Mouse (Mus musculus) hindbrain, embryonic 10.5 days (tissue): Measurements from ENCODE around the gene Pcbp1. TPM values are rescaled to one million over a fixed set of nuclear protein-coding genes. Genes with fewer than 3 reads are reported as not detected.

Experiments used
- DNase-seq: peaks from one replicate; pipeline ENCODE4 v3.0.0-alpha.2; 2017; ENCODE audit warnings: low spot score
- H3K27ac ChIP-seq: fragments of 300-500 bp; sonication (generic); 2 replicates; pipeline ENCODE4 v1.5.1; 2016; ENCODE audit warnings: mild to moderate bottlenecking, moderate library complexity
- H3K27me3 ChIP-seq: fragments of 300-500 bp; sonication (generic); 2 replicates; pipeline ENCODE4 v1.6.1; 2016; ENCODE audit warnings: mild to moderate bottlenecking; ENCODE audit not compliant: poor library complexity, insufficient read depth, severe bottlenecking
- H3K36me3 ChIP-seq: fragments of 300-500 bp; sonication (generic); 2 replicates; pipeline ENCODE4 v1.6.1; 2016; ENCODE audit warnings: mild to moderate bottlenecking, moderate library complexity
- H3K4me1 ChIP-seq: fragments of 300-500 bp; sonication (generic); replicated peaks from 2 replicates; pipeline ENCODE4 v1.6.1; 2016; ENCODE audit warnings: mild to moderate bottlenecking
- H3K4me3 ChIP-seq: fragments of 300-500 bp; sonication (generic); 2 replicates; pipeline ENCODE4 v1.5.1; 2016; ENCODE audit warnings: mild to moderate bottlenecking, moderate library complexity
- H3K9me3 ChIP-seq: fragments of 300-500 bp; sonication (generic); 2 replicates; pipeline ENCODE4 v1.6.1; 2016; ENCODE audit warnings: mild to moderate bottlenecking, moderate library complexity
- WGBS: fragments of 180-500 bp; shearing (Covaris S2); methylation state at CpG from one replicate; pipeline ENCODE4 v1.1.7; 2016; 5-methylcytosine and 5-hydroxymethylcytosine counted together
- polyA plus RNA-seq: library from polyadenylated mRNA; unstranded; fragments of >200 nt; fragmentation: Nextera tagmentation; extraction: Ambion mirVana; gene quantifications from 2 replicates; pipeline ENCODE4 v1.2.1, GENCODE M21; 2016

Gene Pcbp1
- polyA plus RNA-seq, 1 experiment from 2014 or later: 520 TPM

DNA sequence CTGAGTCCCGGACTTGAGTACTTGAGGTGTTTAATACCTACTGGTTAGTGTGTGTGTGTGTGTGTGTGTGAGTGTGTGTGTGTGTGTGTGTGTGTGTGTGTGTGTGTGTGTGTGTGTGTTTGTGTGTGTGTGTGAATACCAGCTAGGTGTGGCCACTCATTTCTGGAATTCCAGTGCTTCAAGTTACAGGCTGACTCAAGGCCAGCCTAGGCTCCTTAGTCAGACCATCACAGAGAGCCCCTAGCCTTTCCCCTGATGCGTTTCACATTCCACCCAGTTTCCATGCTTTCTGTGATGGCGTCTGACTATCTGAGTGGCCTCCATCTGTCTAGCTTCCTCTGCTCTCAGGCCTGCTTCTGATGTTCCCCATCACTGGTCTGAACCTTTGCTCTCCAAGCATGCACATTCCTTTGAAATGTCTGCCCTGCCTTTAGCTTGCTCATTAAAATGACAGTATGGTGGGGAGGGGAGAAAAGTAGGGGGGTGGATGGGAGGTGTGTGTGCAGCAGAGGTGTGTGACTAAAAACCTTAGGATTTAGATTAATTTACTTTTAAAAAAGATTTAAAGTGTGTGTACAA lies 6.3 kb downstream of the Pcbp1 start:
- H3K27ac ChIP-seq: no peak overlapping the region
- DNase-seq: no peak
- H3K36me3 ChIP-seq: peaks cover 33% of the 10 kb centered on the region
- H3K27me3 ChIP-seq: no peaks in the 10 kb centered on the region
- H3K4me1 ChIP-seq: peaks cover 18% of the 10 kb centered on the region
- no peak overlapping the region for H3K4me3 ChIP-seq
- no peaks in the 10 kb centered on the region for H3K9me3 ChIP-seq
- WGBS: 79% methylated on average over 3 of the region's 3 CpGs

DNA sequence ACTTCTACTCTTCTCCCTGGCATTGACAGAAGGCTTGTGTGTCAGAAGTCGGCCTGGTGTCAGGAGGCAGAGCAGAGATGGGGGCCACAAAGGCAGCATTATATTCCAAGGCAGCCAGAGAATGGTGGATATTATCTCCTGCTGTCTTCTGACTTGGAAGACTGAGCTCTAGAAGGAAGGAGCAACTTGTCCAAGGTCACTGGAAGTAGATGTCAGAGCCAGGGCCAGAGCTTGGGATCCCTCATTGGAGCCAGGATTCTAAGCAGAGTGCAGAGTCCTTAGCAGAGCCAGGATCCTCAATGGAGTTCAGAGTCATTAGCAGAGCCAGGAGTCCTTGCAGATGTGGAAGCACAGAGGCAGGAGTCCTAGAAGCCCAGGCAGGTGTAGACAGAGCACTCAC lies 10.1 kb downstream of the Pcbp1 start:
- WGBS: 73% methylated on average over 1 of the region's 1 CpGs
- H3K9me3 ChIP-seq: no peaks in the 10 kb centered on the region
- DNase-seq: no peak
- no peak overlapping the region for H3K4me3 ChIP-seq
- no peak overlapping the region for H3K27ac ChIP-seq
- H3K4me1 ChIP-seq: peaks cover 3% of the 10 kb centered on the region; the same call in 1 of the 2 replicates
- peaks cover 2% of the 10 kb centered on the region for H3K36me3 ChIP-seq
- H3K27me3 ChIP-seq: no peaks in the 10 kb centered on the region

DNA sequence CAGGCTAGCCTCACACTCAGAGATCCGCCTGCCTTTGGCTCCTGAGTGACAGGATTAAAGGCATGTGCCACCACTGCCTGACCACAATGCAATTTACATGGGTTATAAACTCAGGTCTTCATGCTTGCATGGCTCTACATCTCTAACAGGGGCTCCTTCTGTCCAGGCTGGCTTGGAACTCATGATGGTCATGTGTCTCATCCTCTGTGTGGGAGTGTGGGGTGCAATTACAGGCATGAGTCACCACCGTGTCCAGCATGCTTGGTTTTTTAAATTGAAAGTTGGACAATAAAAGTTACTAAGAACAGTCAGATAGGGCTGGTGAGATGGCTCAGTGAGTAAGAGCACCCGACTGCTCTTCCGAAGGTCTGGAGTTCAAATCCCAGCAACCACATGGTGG lies 12.8 kb downstream of the Pcbp1 start:
- Histone ChIP-seq H3K36me3 (no peaks in the 10 kb centered on the region), H3K4me1 (no peaks in the 10 kb centered on the region), H3K9me3 (no peaks in the 10 kb centered on the region), H3K27me3 (no peaks in the 10 kb centered on the region), H3K27ac (no peak overlapping the region), H3K4me3 (no peak overlapping the region)
- 94% methylated on average over 4 of the region's 4 CpGs for WGBS
- DNase-seq: no peak

DNA sequence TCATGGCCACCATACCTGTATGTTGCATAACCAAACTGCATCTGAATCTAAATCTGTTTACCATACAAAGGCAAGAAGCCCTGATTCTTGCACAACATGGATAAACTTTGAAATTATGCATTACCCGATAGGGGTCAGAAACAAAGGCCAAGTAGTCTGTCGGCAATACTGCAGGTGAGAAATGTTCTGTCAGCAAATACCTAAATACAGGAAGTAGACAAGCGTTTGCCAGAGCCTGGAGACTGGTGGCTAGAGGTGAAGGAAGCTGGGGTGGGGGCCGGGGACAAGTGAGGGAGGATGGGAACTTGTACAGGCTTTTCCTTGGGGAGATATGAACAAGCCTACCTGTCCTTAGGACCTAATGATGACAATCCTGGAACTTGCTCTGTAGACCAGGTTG lies 15.1 kb downstream of the Pcbp1 start:
- no peaks in the 10 kb centered on the region for H3K9me3 ChIP-seq
- no peaks in the 10 kb centered on the region for H3K4me1 ChIP-seq
- no peaks in the 10 kb centered on the region for H3K27me3 ChIP-seq
- no peak for DNase-seq
- H3K36me3 ChIP-seq: no peaks in the 10 kb centered on the region
- H3K27ac ChIP-seq: no peak overlapping the region
- no peak overlapping the region for H3K4me3 ChIP-seq
- 82% methylated on average over 4 of the region's 4 CpGs for WGBS

DNA sequence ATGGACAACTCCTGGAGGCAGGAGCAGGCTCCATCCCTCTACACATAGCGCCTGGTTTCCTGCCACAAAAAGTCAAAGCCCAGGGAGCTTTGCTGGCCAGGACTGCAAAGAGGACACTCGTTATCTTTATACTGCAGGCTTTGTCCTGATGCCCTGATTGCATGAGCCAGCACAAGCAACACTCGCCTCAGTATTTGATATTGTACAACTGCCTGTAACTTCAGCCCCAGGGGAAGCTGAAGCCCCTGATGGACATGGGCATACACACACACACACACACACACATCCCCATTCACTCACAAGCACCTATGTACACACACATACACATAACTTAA lies 16.3 kb downstream of the Pcbp1 start:
- H3K4me3 ChIP-seq: no peak overlapping the region
- 80% methylated on average over 3 of the region's 3 CpGs for WGBS
- no peaks in the 10 kb centered on the region for H3K4me1 ChIP-seq
- no peak for DNase-seq
- no peaks in the 10 kb centered on the region for H3K27me3 ChIP-seq
- no peak overlapping the region for H3K27ac ChIP-seq
- H3K36me3 ChIP-seq: no peaks in the 10 kb centered on the region
- no peaks in the 10 kb centered on the region for H3K9me3 ChIP-seq

DNA sequence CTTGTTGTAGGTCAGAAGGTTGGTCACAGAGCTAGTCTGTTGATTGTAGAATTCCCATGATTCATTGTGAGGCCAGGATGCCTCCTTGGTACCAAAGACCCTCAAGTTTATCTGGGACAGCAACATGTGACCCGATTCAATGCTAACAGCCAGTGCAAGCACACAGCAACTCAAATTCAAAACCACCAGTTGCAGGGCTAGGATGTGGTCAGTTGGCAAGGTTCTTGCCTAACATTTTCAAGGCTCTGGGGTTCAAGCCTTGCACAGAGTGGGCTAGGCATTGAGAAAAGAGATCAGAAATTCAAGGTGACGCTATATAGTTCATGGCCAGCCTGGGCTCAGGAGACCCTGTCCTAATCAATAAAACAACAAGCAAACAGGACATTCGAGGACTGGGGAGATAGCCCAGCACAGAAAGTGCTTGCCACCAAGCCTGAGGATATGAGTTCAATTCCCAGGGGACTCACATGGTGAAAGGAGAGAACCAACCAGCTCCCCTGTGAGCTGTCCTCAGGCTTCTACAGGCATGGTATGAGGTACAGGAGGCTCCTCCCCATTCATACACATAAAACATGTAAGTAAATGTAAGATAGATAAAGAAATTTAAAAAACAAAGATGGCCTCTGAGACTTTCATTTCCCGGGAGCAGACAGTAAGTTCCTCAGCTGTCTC lies 16.8 kb downstream of the Pcbp1 start:
- Histone ChIP-seq H3K9me3 (no peaks in the 10 kb centered on the region), H3K4me3 (no peak overlapping the region), H3K4me1 (no peaks in the 10 kb centered on the region), H3K27ac (no peak overlapping the region), H3K36me3 (no peaks in the 10 kb centered on the region), H3K27me3 (no peaks in the 10 kb centered on the region)
- DNase-seq: no peak
- WGBS: 80% methylated on average over 4 of the region's 4 CpGs

DNA sequence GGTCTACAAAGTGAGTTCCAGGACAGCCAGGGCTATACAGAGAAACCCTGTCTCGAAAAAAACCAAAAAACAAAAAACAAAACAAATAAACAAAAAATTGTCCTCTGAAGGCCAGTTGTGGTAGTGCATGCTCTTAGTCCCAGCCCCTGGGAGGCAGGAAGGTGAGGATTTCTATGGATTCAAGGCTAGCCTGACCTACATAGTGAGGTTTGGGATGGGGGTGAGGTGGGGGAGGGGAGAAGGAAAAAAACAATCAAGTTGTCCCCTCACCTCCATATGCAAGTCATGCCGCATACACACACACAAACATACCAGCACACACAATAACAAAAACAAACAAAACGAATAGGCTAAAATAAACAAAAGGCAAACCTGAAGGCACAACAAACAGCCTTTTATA lies 17.4 kb downstream of the Pcbp1 start:
- H3K4me1 ChIP-seq: no peaks in the 10 kb centered on the region
- 80% methylated on average over 3 of the region's 3 CpGs for WGBS
- no peak overlapping the region for H3K27ac ChIP-seq
- no peak for DNase-seq
- no peaks in the 10 kb centered on the region for H3K9me3 ChIP-seq
- H3K27me3 ChIP-seq: no peaks in the 10 kb centered on the region
- H3K4me3 ChIP-seq: no peak overlapping the region
- no peaks in the 10 kb centered on the region for H3K36me3 ChIP-seq

DNA sequence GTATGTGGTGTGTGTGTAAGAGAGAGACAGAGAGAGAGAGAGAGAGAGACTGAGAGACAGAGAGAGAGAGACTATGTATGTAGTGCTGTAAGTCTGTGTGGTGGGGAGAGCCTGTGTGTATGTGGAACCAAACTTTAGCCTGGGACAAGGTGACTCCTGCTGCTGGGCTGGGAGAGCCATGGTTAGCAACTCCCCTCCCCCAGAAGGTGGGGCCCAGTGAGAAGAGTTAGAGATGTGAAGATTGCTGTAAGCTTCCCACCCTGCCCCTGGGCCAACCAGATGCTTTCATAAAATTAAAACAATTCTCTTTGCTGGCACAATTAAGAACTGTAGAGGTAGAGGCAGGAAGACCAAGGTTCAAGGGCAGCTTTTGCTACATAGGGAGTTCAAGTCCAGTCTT lies 19.0 kb downstream of the Pcbp1 start:
- Histone ChIP-seq H3K27ac (no peak overlapping the region), H3K4me3 (no peak overlapping the region), H3K27me3 (no peaks in the 10 kb centered on the region), H3K9me3 (no peaks in the 10 kb centered on the region), H3K4me1 (no peaks in the 10 kb centered on the region), H3K36me3 (no peaks in the 10 kb centered on the region)
- no peak for DNase-seq

DNA sequence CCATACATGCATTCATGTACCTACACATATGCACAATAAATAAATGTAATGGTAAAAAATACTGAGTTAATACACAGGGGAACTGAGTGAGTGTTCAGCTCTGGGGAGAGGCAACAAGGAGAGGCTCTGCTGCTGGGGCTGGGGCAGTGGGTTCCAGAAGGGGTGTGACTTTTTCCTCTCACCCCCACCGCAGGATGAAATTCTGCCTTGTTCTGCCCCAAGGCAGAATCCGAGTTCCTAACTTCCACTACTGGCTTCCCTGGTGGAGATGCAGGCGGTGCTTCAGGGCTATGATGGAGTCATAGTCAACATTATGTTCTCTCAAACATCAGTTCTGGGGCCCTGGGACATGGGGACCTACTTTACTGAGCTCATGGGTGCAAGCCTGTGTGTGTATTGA lies 19.8 kb downstream of the Pcbp1 start:
- H3K36me3 ChIP-seq: no peaks in the 10 kb centered on the region
- DNase-seq: no peak
- H3K9me3 ChIP-seq: no peaks in the 10 kb centered on the region
- no peak overlapping the region for H3K27ac ChIP-seq
- no peak overlapping the region for H3K4me3 ChIP-seq
- 75% methylated on average over 3 of the region's 3 CpGs for WGBS
- no peaks in the 10 kb centered on the region for H3K4me1 ChIP-seq
- H3K27me3 ChIP-seq: no peaks in the 10 kb centered on the region

DNA sequence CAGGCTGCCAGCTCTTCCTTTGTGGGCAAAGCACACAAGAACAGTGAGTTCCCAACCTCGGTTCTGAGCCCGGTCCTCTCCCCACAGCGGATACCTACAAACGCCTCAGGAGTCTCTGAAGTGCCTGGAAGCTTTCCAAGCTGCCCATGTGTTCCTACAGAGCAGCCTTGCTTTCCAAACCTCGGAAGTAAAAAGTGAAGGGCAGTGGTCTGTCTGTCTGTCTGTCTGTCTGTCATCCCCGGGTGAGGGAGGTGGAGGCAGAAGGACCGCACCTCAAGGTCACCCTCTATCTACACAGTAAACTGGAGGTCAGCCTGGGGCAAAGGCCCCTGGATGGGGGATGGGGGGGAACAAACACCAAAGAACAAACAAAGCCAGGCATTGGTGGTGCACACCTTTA lies 20.4 kb downstream of the Pcbp1 start:
- no peak overlapping the region for H3K27ac ChIP-seq
- H3K4me1 ChIP-seq: no peaks in the 10 kb centered on the region
- no peaks in the 10 kb centered on the region for H3K36me3 ChIP-seq
- no peak overlapping the region for H3K4me3 ChIP-seq
- 75% methylated on average over 7 of the region's 7 CpGs for WGBS
- H3K27me3 ChIP-seq: no peaks in the 10 kb centered on the region
- no peak for DNase-seq
- no peaks in the 10 kb centered on the region for H3K9me3 ChIP-seq

DNA sequence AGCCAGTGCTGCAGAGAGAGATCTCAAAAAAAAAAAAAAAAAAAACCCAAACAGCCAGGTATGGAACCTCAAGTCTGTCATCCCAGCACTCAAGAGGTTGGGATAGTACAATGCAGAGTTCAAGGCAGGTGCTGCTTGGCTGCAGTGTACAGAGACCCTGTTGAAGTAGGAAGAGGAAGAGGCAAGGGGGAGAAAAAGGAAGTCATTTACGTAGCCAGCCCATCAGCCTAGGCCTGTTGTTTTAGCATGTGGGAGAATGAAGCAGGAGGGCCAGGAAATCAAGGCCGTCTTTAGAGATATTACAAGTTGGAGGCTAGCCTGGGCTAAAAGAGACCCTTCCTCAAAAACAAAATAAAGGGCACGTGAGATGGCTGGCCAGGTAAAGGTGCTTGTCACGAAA lies 22.6 kb downstream of the Pcbp1 start:
- Histone ChIP-seq H3K27ac (no peak overlapping the region), H3K4me1 (no peaks in the 10 kb centered on the region), H3K4me3 (no peak overlapping the region), H3K9me3 (no peaks in the 10 kb centered on the region), H3K27me3 (no peaks in the 10 kb centered on the region), H3K36me3 (no peaks in the 10 kb centered on the region)
- DNase-seq: no peak
- WGBS: 91% methylated on average over 4 of the region's 4 CpGs

DNA sequence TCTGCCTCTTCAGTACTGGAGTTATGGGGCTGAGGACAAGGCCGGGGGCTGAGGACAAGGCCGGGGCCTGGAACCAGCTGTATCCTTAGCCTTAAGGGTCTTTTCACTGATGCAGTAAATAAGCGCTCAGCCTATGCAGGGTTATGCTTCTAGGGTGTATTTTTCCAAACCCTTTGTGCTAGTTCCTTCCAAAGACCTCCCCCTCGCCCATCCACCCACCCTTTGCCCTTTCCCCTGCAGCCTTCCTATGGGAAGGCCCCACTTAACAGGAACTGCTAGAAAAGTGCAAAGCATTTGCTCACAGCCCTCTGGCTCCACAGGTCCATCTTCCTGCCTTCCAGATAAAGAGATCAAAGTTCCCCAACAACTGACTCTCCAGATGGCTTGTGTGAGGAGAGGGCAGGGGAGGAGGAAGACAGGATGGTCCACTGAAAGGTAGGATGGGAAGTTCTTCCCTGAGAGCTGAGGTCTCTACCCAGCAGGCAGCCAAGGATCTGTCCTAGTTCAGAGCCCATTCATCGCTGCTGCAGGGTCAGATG lies 26.5 kb downstream of the Pcbp1 start:
- Histone ChIP-seq H3K9me3 (no peaks in the 10 kb centered on the region), H3K4me1 (peaks cover 14% of the 10 kb centered on the region), H3K27me3 (no peaks in the 10 kb centered on the region), H3K27ac (0 out of 2 replicates have a peak overlapping the region, but pooled peaks have one; percentile 30), H3K36me3 (no peaks in the 10 kb centered on the region), H3K4me3 (no peak overlapping the region)
- no peak for DNase-seq
- 73% methylated on average over 5 of the region's 5 CpGs for WGBS

DNA sequence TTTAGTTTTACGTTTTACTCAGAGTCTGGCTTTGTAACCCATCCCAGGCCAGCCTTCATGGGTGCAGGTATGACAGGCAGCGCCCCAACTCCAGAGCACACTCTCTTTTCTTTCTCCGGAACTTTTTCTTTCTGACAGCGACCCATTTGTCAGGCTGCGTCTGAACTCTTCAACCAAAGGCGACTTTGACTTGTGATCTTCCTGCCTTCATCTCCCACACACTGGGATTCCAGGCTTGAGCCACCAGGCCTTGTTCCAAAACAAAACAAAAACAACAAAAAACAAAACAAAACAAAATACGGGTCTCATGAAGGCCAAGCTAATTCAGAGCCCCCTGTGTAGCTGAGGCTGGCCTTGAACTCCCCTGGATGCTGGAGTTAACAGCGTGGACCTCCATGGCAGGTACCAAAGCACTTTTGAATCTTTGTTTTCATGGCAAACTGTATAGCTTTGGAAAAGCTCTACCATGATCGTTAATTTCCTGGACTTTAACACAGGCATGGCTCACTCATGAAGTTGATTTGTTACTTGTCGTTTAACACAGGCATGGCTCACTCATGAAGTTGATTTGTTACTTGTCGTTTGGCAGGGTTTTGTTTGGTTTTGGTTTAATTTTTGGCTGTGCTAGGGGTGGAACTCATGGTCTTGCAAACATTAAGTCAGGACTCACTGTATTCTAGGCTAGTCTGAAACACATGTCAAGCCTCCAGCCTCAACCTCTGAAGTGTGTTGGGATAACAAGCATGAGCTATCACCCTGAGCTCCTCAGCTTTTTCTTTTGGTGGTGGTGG lies 28.0 kb downstream of the Pcbp1 start:
- no peaks in the 10 kb centered on the region for H3K36me3 ChIP-seq
- DNase-seq: no peak
- peak overlapping the region; percentile 26; the same call in 1 of the 2 replicates for H3K4me3 ChIP-seq
- H3K27ac ChIP-seq: peak overlapping the region; percentile 64; the same call in 1 of the 2 replicates
- H3K27me3 ChIP-seq: no peaks in the 10 kb centered on the region
- H3K4me1 ChIP-seq: peaks cover 14% of the 10 kb centered on the region
- no peaks in the 10 kb centered on the region for H3K9me3 ChIP-seq
- 75% methylated on average over 11 of the region's 11 CpGs for WGBS
